Mouse (Mus musculus): ENCODE results near the gene Acss3.

- TF ChIP-seq CTCF (IDR thresholded peaks at IDR 0.05; ENCODE audit: low read depth) (no peak), EP300 (optimal IDR thresholded peaks at IDR 0.05) (no peak)
Measured at GRCm38 (mm10) chr10:106924798-106925197, 198.7 kb downstream of the Acss3 start.
